Mouse (Mus musculus) bone marrow macrophage, adult 2 months (primary cell): ENCODE data around the gene Taf8.

Source experiments
- CTCF ChIP-seq: IDR thresholded peaks from 2 replicates; pipeline ENCODE4 v1.5.1; 2012; ENCODE audit warnings: low read depth, mild to moderate bottlenecking, low read length, moderate library complexity
- POLR2A ChIP-seq: IDR thresholded peaks from 2 replicates; pipeline ENCODE4 v1.6.1; 2012; ENCODE audit warnings: mild to moderate bottlenecking, low read depth, low read length, borderline replicate concordance

GRCm38 (mm10) chr17:47469642-47470041 is 32.5 kb downstream of the Taf8 start:
- TF ChIP-seq CTCF, result no peak
- no peak for TF ChIP-seq POLR2A
